Mouse (Mus musculus) cortical plate, adult 2 months (tissue): ENCODE measurements around the gene Ube2j1.
A peak's percentile ranks its signal among the peaks of the same experiment; 100 is the strongest.

Experiments used
- CTCF ChIP-seq: fragments of 200-500 bp; IDR thresholded peaks from 2 replicates; pipeline ENCODE4 v1.5.1; 2011; ENCODE audit warnings: mild to moderate bottlenecking, control low read depth, low read length; ENCODE audit not compliant: insufficient read depth; ENCODE audit errors: extremely low read depth
- POLR2A ChIP-seq: fragments of 200-500 bp; IDR thresholded peaks from 2 replicates; pipeline ENCODE4 v1.6.1; 2011; ENCODE audit warnings: mild to moderate bottlenecking, low read length, control low read depth; ENCODE audit not compliant: insufficient read depth; ENCODE audit errors: extremely low read depth

DNA sequence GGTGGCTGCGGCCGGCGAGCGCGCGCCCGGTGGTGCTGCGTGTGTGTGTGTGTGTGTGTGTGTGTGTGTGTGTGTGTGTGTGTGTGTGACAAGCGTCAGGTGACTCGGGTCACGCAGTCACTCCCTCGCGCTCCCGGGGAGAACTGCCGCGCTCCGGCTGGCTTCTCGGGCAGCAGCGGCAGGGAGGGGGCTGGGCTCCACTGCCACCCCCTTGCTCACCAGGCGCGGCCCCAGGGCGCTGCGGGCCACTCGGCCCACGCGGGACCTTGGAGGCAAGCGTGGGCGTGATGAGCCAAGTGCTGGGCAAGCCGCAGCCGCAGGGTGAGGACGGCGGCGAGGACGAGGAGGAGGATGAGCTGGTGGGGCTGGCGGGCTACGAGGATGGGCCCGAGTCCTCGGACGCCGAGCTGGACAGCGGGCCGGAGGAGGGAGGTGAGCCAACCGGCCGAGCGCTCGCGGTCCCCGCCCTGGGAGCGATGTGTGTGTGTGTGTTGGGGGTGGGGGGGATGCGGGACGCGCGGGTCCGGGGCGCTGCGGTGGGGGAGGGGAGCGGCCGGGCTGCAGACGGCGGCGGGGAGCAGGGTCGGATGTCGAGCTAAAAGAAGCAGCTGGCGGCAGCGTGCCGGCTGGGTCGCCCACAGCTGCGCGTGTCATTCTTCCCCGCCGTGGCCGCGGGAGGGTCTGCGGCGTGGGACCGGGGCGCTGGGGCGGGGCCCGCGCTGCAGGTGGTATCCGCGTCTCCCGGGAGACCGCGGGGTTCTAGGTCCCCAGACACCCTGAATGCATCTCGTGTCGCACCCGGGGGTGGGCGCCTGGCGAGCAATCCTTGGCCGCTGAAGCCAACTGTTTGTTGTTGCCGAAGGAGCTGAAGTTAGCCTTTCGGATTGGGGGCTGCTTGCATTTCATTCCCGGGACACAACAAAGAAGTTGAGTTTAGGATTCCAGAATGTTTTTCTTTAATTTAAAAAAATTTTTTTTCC lies 47.8 kb upstream of the Ube2j1 start:
- TF ChIP-seq POLR2A: 0 out of 2 replicates have a peak, but pooled peaks have one; percentile 15
- no peak for TF ChIP-seq CTCF
